Mouse (Mus musculus) liver, postnatal 0 days (tissue): Measurements from ENCODE around the gene Prox1.

Experiments used
- CTCF ChIP-seq: sonication (generic); IDR thresholded peaks from 2 replicates; pipeline ENCODE4 v1.5.1; 2016; ENCODE audit warnings: antibody characterized with exemption, low read depth
- EP300 ChIP-seq: IDR thresholded peaks from 2 replicates; pipeline ENCODE4 v1.6.1; 2016; ENCODE audit warnings: antibody characterized with exemption, low read depth, mild to moderate bottlenecking

DNA sequence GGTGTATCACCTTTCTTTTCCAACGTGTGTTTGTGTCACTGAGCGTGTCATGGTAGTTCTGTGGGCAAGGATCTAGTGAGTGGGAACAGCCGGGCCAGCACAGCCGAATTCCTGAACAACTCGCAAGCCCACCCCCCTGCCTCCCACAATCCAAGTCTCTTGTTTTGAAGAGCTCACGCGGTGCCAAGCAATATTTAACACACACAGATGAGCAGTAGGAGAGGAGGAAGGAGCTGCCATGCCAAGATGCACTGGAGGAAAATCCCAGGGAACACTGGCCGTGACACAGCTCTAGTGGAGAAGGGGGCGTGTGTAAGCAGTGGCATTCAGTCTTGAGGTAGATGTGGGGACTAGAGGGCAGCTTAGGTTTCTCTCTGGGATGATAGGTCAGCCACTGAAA is 77.2 kb downstream of the Prox1 start:
- no peak for TF ChIP-seq CTCF
- TF ChIP-seq EP300: no peak
